Mouse (Mus musculus): Measurements from ENCODE around the gene Olfr250. TPM values are rescaled to one million over a fixed set of nuclear protein-coding genes. Genes with fewer than 3 reads are reported as not detected.
"Not testable (repeated sequence)": the region's sequence is repeated elsewhere in the genome, so short reads cannot be mapped to it uniquely, and the experiment has no call there.

Gene Olfr250
- not detected in 2 replicates for polyA plus RNA-seq (2012; rRNA removed)

DNA sequence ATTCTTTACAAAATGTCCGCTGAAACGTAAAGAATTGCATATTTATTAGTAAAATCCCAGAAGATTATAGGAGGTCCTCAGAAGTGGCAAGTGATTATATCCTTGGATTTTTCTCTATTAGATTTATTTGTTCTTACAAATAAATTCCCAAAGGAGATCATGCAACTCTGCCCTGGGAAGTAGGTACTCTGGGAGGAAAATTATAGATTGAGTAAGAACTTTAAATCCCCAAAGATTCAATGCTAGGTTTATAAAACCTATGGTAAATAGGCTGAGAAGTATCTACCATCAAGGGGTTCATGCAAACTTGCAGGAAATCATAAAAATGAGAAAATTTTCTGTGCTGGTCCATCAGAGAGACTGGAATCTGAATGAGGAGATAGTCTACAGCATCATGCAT lies at the start of gene Olfr250:
Olfr250 (plus strand) TSS at position 301 of the 400 bp plus-strand sequence.
- no peak for DNase-seq (ENCODE audit: low spot score)

DNA sequence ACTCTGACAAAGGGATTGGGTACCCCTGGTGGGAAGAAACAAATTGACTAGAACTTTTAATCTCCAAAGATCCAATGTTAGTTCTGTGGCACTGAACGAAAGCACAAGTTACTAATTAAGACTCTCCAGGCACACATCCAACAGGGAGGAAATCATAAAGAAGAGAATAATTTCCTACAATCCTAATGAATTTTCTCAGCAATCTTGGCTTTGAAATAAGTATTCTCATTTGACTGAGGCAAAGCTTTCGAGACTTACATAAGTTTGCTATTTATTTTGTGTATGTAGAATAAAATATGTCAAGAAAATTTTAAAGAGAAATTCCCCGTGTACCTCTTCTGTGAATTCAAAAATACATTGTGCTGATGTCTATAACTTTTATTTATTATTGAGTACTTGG lies 37.9 kb upstream of the Olfr250 start, which contains the start of gene Olfr25:
Olfr25 (plus strand) TSS at position 301 of the 400 bp plus-strand sequence.
- DNase-seq (ENCODE audit: low spot score), result no peak

DNA sequence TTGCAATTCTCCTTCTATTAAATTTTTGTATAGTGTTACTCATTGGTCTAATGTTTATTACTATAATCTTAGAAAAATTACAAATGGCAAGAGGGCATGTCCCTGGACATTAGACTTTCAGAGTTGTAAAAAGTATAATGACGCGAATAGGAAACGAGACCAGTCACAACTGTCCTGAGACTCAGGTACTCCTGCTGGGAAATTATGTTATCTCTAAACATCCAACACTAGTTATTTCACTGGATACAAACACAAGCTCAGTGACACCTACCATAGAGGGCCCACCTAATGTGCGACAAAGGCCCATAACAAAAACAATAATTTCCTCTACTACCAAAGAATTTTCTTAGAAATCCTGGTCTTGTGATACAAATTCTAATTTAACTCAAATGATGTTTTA lies 18.6 kb upstream of the Olfr250 start, which contains the start of gene Olfr898:
Olfr898 (plus strand) TSS at position 301 of the 400 bp plus-strand sequence.
- DNase-seq (ENCODE audit: low spot score), result no peak

DNA sequence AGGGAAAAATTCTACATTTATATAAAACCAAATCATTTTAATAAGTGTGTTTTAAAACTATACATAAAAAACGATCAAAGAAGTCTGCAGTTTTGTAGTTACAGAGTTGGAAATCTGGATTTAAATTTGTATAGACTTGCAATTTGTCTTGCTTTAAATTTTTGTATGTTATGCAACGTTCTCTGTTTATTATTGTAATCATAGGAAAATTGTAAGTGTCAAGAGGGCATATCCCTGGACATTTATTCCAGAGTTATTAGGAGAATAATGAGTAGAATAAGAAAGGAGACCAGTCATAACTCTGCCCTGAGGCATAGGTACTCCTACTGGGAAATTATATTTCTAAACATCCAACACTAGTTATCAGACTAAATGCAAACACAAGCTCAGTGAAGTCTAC lies 10.1 kb downstream of the Olfr250 start, which contains the start of gene Olfr251:
Olfr251 (plus strand) TSS at position 301 of the 400 bp plus-strand sequence.
- DNase-seq (ENCODE audit: low spot score), result no peak

DNA sequence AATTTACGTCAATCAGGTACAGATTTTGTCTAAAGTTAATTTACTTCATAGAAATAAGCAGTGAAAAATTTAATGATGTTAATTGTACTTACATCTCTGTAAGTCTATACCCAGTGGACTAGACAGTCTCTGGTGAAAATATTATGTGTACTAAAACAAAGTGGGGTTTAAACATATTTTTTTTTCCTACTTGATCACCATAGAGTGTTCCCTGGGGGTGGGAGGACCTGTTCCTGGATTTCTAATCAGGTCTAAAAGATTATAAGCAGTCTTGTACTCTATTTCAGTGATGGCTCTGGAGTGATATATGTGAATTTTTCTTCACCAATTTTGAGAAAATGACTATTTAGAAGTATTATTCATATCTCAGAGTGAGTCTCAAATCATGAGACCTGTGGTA lies 34.7 kb downstream of the Olfr250 start, which contains the start of gene Olfr147:
Olfr147 (plus strand) TSS at position 301 of the 400 bp plus-strand sequence.
- DNase-seq (ENCODE audit: low spot score), result no peak

DNA sequence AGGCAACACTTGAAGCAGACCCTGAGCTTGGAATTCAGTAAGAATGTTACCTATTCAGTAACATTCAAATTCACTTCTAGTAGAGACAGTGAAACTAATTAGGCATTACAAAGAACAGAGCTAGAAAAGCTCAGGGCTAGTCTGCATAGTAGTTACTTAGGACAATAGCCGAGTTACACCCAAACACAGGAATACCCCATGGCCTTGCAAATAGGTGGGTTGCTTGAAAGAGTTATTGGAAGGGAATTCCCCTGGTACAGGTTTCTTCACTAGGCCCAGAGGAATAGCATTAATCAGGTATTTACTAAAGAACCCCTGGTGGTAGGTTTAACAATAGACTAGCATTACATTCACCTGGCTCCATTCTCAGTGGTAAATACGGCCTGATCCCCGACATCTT lies 40.8 kb downstream of the Olfr250 start:
- DNase-seq (ENCODE audit: low spot score), result not testable (repeated sequence)

DNA sequence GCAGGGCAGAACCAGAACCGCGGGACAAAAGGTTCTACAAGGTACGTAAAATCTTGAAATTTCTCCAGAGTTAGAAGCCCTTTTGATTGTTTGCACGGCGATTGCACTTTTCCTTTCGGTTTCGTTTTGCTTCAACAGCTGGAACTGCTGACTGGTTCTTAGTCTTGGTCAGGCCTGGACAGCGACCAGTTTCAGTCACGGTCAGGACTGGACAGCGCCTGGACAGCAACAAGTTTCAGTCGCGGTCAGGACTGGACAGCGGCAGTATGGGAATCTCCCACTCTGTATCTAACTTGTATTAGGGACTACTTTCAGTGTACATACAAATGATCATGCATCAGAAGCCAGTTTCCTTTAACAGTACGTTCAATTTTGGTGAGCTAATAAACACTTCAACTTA lies 46.8 kb downstream of the Olfr250 start:
- DNase-seq (ENCODE audit: low spot score), result not testable (repeated sequence)

Other genes with a start within 250 kb of the Olfr250 start
- gene Olfr890, start 224.4 kb upstream of the Olfr250 start, polyA plus RNA-seq (2012; rRNA removed), result not detected in 2 replicates
- gene Olfr891, start 186.1 kb upstream of the Olfr250 start, polyA plus RNA-seq (2012; rRNA removed), result not detected in 2 replicates
- gene Olfr893, start 158.5 kb upstream of the Olfr250 start, polyA plus RNA-seq (2012; rRNA removed), result 0.18 and 0.36 TPM in 2 replicates
- gene Olfr894, start 148.8 kb upstream of the Olfr250 start, polyA plus RNA-seq (2012; rRNA removed), result not detected in 2 replicates
- gene Olfr143, start 114.1 kb upstream of the Olfr250 start, polyA plus RNA-seq (2012; rRNA removed), result 0.12 and 0.19 TPM in 2 replicates
- gene Olfr895, start 99.0 kb upstream of the Olfr250 start, polyA plus RNA-seq (2012; rRNA removed), result 0.27 and 0.48 TPM in 2 replicates
- gene Olfr896-ps1, start 75.8 kb upstream of the Olfr250 start, polyA plus RNA-seq (2012; rRNA removed), result not detected in 2 replicates
- not detected in 2 replicates for gene Olfr25, start 37.8 kb upstream of the Olfr250 start, polyA plus RNA-seq (2012; rRNA removed)
- gene Olfr898, start 18.5 kb upstream of the Olfr250 start, polyA plus RNA-seq (2012; rRNA removed), result not detected in 2 replicates
- gene Olfr251, start 10.2 kb downstream of the Olfr250 start, polyA plus RNA-seq (2012; rRNA removed), result not detected in 2 replicates
- not detected in 2 replicates for gene Olfr147, start 34.8 kb downstream of the Olfr250 start, polyA plus RNA-seq (2012; rRNA removed)
- not detected in 2 replicates for gene Olfr901, start 62.6 kb downstream of the Olfr250 start, polyA plus RNA-seq (2012; rRNA removed)
- not detected in 2 replicates for gene Olfr902, start 80.8 kb downstream of the Olfr250 start, polyA plus RNA-seq (2012; rRNA removed)
- gene Olfr904, start 96.2 kb downstream of the Olfr250 start, polyA plus RNA-seq (2012; rRNA removed), result not detected in 2 replicates
- gene Olfr905, start 104.2 kb downstream of the Olfr250 start, polyA plus RNA-seq (2012; rRNA removed), result not detected in 2 replicates
- not detected in 2 replicates for gene Olfr906, start 120.2 kb downstream of the Olfr250 start, polyA plus RNA-seq (2012; rRNA removed)
- gene Olfr907, start 128.9 kb downstream of the Olfr250 start, polyA plus RNA-seq (2012; rRNA removed), result not detected in 2 replicates
- gene Olfr911-ps1, start 154.7 kb downstream of the Olfr250 start, polyA plus RNA-seq (2012; rRNA removed), result not detected in 2 replicates
- not detected in 2 replicates for gene Olfr910, start 171.0 kb downstream of the Olfr250 start, polyA plus RNA-seq (2012; rRNA removed)
- not detected in 2 replicates for gene Olfr912, start 213.3 kb downstream of the Olfr250 start, polyA plus RNA-seq (2012; rRNA removed)
- gene Olfr913, start 225.9 kb downstream of the Olfr250 start, polyA plus RNA-seq (2012; rRNA removed), result not detected in 2 replicates
- gene Olfr914, start 238.2 kb downstream of the Olfr250 start, polyA plus RNA-seq (2012; rRNA removed), result not detected in 2 replicates

Measured in urinary bladder, adult 2 months (tissue).